Mouse (Mus musculus) T-helper 17 cell (primary cell): ENCODE data around the gene Sema6d.
"Not testable (repeated sequence)": the region's sequence is repeated elsewhere in the genome, so short reads cannot be mapped to it uniquely, and the experiment has no call there.

Source experiments
- in situ Hi-C, 2 experiments: fragments of 300-600 bp; cut with MboI, MseI; formaldehyde crosslinking; loops; 1 replicate in 1 of 2; 2 replicates in 1 of 2; pipeline ENCODE4 v1.15.1; 2025; ENCODE audit warnings: high pct_unique_total_duplicates in 2 of 2

The Sema6d gene

GRCm38 (mm10) chr2:124289356-124289755 lies 199.6 kb downstream of the Sema6d start:
- in situ Hi-C loops: no loop called here

GRCm38 (mm10) chr2:124291145-124291544 lies 201.4 kb downstream of the Sema6d start:
- in situ Hi-C loops: no loop called here

GRCm38 (mm10) chr2:124293601-124294000 lies 203.8 kb downstream of the Sema6d start:
- in situ Hi-C loops: no loop called here

- in situ Hi-C loops: no loop called here
Observed at GRCm38 (mm10) chr2:124298351-124298750, 208.6 kb downstream of the Sema6d start.

GRCm38 (mm10) chr2:124298872-124299271 lies 209.1 kb downstream of the Sema6d start:
- in situ Hi-C loops: no loop called here

- in situ Hi-C loops: no loop called here
Observed at GRCm38 (mm10) chr2:124308605-124309004, 218.8 kb downstream of the Sema6d start.

GRCm38 (mm10) chr2:124309361-124310128 lies 219.8 kb downstream of the Sema6d start:
- in situ Hi-C loops: no loop called here

GRCm38 (mm10) chr2:124322528-124323215 lies 232.9 kb downstream of the Sema6d start:
- in situ Hi-C loops: no loop called here

GRCm38 (mm10) chr2:124324107-124324724 lies 234.4 kb downstream of the Sema6d start:
- in situ Hi-C loops: no loop called here

- in situ Hi-C loops: no loop called here
Observed at GRCm38 (mm10) chr2:124329473-124330130, 239.8 kb downstream of the Sema6d start.

- in situ Hi-C loops: no loop called here
Observed at GRCm38 (mm10) chr2:124332890-124333289, 243.1 kb downstream of the Sema6d start.

- in situ Hi-C loops: not testable (repeated sequence)
Observed at GRCm38 (mm10) chr2:124334655-124335054, 244.9 kb downstream of the Sema6d start.

- in situ Hi-C loops: no loop called here
Observed at GRCm38 (mm10) chr2:124338296-124338695, 248.5 kb downstream of the Sema6d start.

GRCm38 (mm10) chr2:124354191-124354590 lies 264.4 kb downstream of the Sema6d start:
- in situ Hi-C loops: no loop called here

- in situ Hi-C loops: no loop called here
Observed at GRCm38 (mm10) chr2:124354716-124355115, 264.9 kb downstream of the Sema6d start.

GRCm38 (mm10) chr2:124369291-124369690 lies 279.5 kb downstream of the Sema6d start:
- in situ Hi-C loops: no loop called here

GRCm38 (mm10) chr2:124369991-124370390 lies 280.2 kb downstream of the Sema6d start:
- in situ Hi-C loops: no loop called here

- in situ Hi-C loops: no loop called here
Observed at GRCm38 (mm10) chr2:124371363-124371762, 281.6 kb downstream of the Sema6d start.

GRCm38 (mm10) chr2:124385053-124385452 lies 295.3 kb downstream of the Sema6d start:
- in situ Hi-C loops: no loop called here

- in situ Hi-C loops: no loop called here
Observed at GRCm38 (mm10) chr2:124385722-124386121, 296.0 kb downstream of the Sema6d start.

GRCm38 (mm10) chr2:124388269-124388668 lies 298.5 kb downstream of the Sema6d start:
- in situ Hi-C loops: no loop called here

- in situ Hi-C loops: no loop called here
Observed at GRCm38 (mm10) chr2:124396733-124397132, 307.0 kb downstream of the Sema6d start.
